Mouse (Mus musculus) small intestine, adult 2 months (tissue): ENCODE data around the gene Shld2. TPM values are rescaled to one million over a fixed set of nuclear protein-coding genes. Genes with fewer than 3 reads are reported as not detected.

Source experiments
- H3K27ac ChIP-seq: fragments of 200-500 bp; 2 replicates; pipeline ENCODE4 v1.5.1; 2012; ENCODE audit warnings: low read depth, low read length, control low read depth, inconsistent platforms; ENCODE audit not compliant: insufficient read depth
- H3K27me3 ChIP-seq: fragments of 200-500 bp; 2 replicates; pipeline ENCODE4 v1.6.1; 2012; ENCODE audit warnings: mild to moderate bottlenecking, moderate library complexity, low read length, inconsistent platforms; ENCODE audit not compliant: control insufficient read depth, insufficient read depth
- H3K36me3 ChIP-seq: fragments of 200-500 bp; 2 replicates; pipeline ENCODE4 v1.6.1; 2012; ENCODE audit warnings: mild to moderate bottlenecking, low read length, control low read depth, inconsistent platforms; ENCODE audit not compliant: control insufficient read depth, insufficient read depth
- H3K4me1 ChIP-seq: fragments of 200-500 bp; 2 replicates; pipeline ENCODE4 v1.6.1; 2012; ENCODE audit warnings: low read length, inconsistent platforms, mixed read lengths; ENCODE audit not compliant: control insufficient read depth, insufficient read depth, insufficient read length
- H3K4me3 ChIP-seq: fragments of 200-500 bp; 2 replicates; pipeline ENCODE4 v1.5.1; 2012; ENCODE audit warnings: low read depth, mild to moderate bottlenecking, control low read depth, inconsistent platforms, low read length, moderate library complexity
- CTCF ChIP-seq: fragments of 200-500 bp; IDR thresholded peaks from 2 replicates; pipeline ENCODE4 v1.5.1; 2012; ENCODE audit warnings: low read depth, mild to moderate bottlenecking, control low read depth, inconsistent platforms, low read length, moderate library complexity, mixed read lengths; ENCODE audit not compliant: insufficient replicate concordance, insufficient read length; ENCODE audit errors: extremely low read depth
- POLR2A ChIP-seq: fragments of 200-500 bp; IDR thresholded peaks from 2 replicates; pipeline ENCODE4 v1.6.1; 2012; ENCODE audit warnings: low read depth, mild to moderate bottlenecking, control low read depth, inconsistent platforms, low read length, moderate library complexity
- WGBS: fragments of 180-500 bp; shearing (Covaris S2); methylation state at CpG from one replicate; pipeline ENCODE4 v1.1.7; 2018; 5-methylcytosine and 5-hydroxymethylcytosine counted together
- polyA plus RNA-seq: library from polyadenylated mRNA; depleted of rRNA; stranded (reverse); fragments of >200 nt; gene quantifications from 2 replicates; pipeline ENCODE4 v1.2.3, GENCODE M21; 2012

Gene Shld2
- polyA plus RNA-seq, 1 experiment, result 0.79 TPM

GRCm38 (mm10) chr14:34352523-34352922 lies 42.2 kb upstream of the Shld2 start:
- H3K27ac ChIP-seq, result no peak overlapping the region
- 47% methylated on average over 6 of the region's 6 CpGs for WGBS
- no peaks in the 10 kb centered on the region for H3K36me3 ChIP-seq
- H3K27me3 ChIP-seq, result no peaks in the 10 kb centered on the region
- H3K4me1 ChIP-seq, result no peaks in the 10 kb centered on the region
- TF ChIP-seq CTCF (no peak), POLR2A (no peak)
- H3K4me3 ChIP-seq, result no peak overlapping the region

GRCm38 (mm10) chr14:34351660-34352059 lies 41.4 kb upstream of the Shld2 start:
- no peaks in the 10 kb centered on the region for H3K36me3 ChIP-seq
- no peak overlapping the region for H3K27ac ChIP-seq
- 56% methylated on average over 3 of the region's 3 CpGs for WGBS
- H3K4me3 ChIP-seq, result no peak overlapping the region
- TF ChIP-seq POLR2A (no peak), CTCF (no peak)
- no peaks in the 10 kb centered on the region for H3K4me1 ChIP-seq
- no peaks in the 10 kb centered on the region for H3K27me3 ChIP-seq

- no peaks in the 10 kb centered on the region for H3K27me3 ChIP-seq
- H3K27ac ChIP-seq, result no peak overlapping the region
- peaks cover 6% of the 10 kb centered on the region; the same call in 1 of the 2 replicates for H3K36me3 ChIP-seq
- no peaks in the 10 kb centered on the region for H3K4me1 ChIP-seq
- 51% methylated on average over 8 of the region's 8 CpGs for whole genome bisulfite sequencing
- TF ChIP-seq POLR2A (no peak), CTCF (no peak)
- no peak overlapping the region for H3K4me3 ChIP-seq
Observed at GRCm38 (mm10) chr14:34349007-34349406, 38.7 kb upstream of the Shld2 start.

GRCm38 (mm10) chr14:34348301-34348700 lies 38.0 kb upstream of the Shld2 start:
- TF ChIP-seq CTCF (no peak), POLR2A (no peak)
- Histone ChIP-seq H3K4me1 (no peaks in the 10 kb centered on the region), H3K4me3 (no peak overlapping the region), H3K27me3 (no peaks in the 10 kb centered on the region), H3K27ac (no peak overlapping the region), H3K36me3 (peaks cover 9% of the 10 kb centered on the region)
- 65% methylated on average over 7 of the region's 7 CpGs for WGBS

- Histone ChIP-seq H3K36me3 (peaks cover 20% of the 10 kb centered on the region), H3K4me3 (no peak overlapping the region), H3K27ac (no peak overlapping the region), H3K27me3 (no peaks in the 10 kb centered on the region), H3K4me1 (no peaks in the 10 kb centered on the region)
- TF ChIP-seq POLR2A (no peak), CTCF (no peak)
- WGBS, result 96% methylated on average over 5 of the region's 5 CpGs
Observed at GRCm38 (mm10) chr14:34347084-34347483, 36.8 kb upstream of the Shld2 start.

- H3K36me3 ChIP-seq, result peaks cover 30% of the 10 kb centered on the region
- TF ChIP-seq CTCF, result no peak
- TF ChIP-seq POLR2A, result no peak
- no peak overlapping the region for H3K27ac ChIP-seq
- WGBS, result 61% methylated on average over 12 of the region's 12 CpGs
- H3K27me3 ChIP-seq, result no peaks in the 10 kb centered on the region
- no peaks in the 10 kb centered on the region for H3K4me1 ChIP-seq
- no peak overlapping the region for H3K4me3 ChIP-seq
Observed at GRCm38 (mm10) chr14:34345771-34346566, 35.7 kb upstream of the Shld2 start.

GRCm38 (mm10) chr14:34344361-34344760 lies 34.1 kb upstream of the Shld2 start:
- H3K27me3 ChIP-seq, result no peaks in the 10 kb centered on the region
- peaks cover 41% of the 10 kb centered on the region for H3K36me3 ChIP-seq
- no peak overlapping the region for H3K4me3 ChIP-seq
- no peak overlapping the region for H3K27ac ChIP-seq
- TF ChIP-seq CTCF (no peak), POLR2A (no peak)
- no peaks in the 10 kb centered on the region for H3K4me1 ChIP-seq
- WGBS, result 84% methylated on average over 5 of the region's 5 CpGs
